Mouse (Mus musculus) hindbrain, embryonic 12.5 days (tissue): ENCODE data around the gene Sstr2. TPM values are rescaled to one million over a fixed set of nuclear protein-coding genes. Genes with fewer than 3 reads are reported as not detected.
A peak's percentile ranks its signal among the peaks of the same experiment; 100 is the strongest.

Experiments
- ATAC-seq: fragments of 200-750 bp; cut with Nextera tagmentation; 2 replicates; pipeline ENCODE4 v1.8.0; 2017; ENCODE audit warnings: moderate TSS enrichment; ENCODE audit not compliant: low FRiP score
- H3K27ac ChIP-seq: fragments of 300-500 bp; sonication (generic); 2 replicates; pipeline ENCODE4 v1.5.1; 2016; ENCODE audit warnings: mild to moderate bottlenecking
- H3K27me3 ChIP-seq: fragments of 300-500 bp; sonication (generic); 2 replicates; pipeline ENCODE4 v1.6.1; 2016; ENCODE audit warnings: mild to moderate bottlenecking
- H3K36me3 ChIP-seq: fragments of 300-500 bp; sonication (generic); 2 replicates; pipeline ENCODE4 v1.6.1; 2016; ENCODE audit warnings: mild to moderate bottlenecking
- H3K4me1 ChIP-seq: fragments of 300-500 bp; sonication (generic); 2 replicates; pipeline ENCODE4 v1.6.1; 2016
- H3K4me2 ChIP-seq: fragments of 300-500 bp; sonication (generic); replicated peaks from 2 replicates; pipeline ENCODE4 v1.6.1; 2016; ENCODE audit warnings: mild to moderate bottlenecking
- H3K4me3 ChIP-seq: fragments of 300-500 bp; sonication (generic); 2 replicates; pipeline ENCODE4 v1.5.1; 2016; ENCODE audit warnings: mild to moderate bottlenecking
- H3K9ac ChIP-seq: fragments of 300-500 bp; sonication (generic); 2 replicates; pipeline ENCODE4 v1.6.1; 2016; ENCODE audit warnings: mild to moderate bottlenecking, moderate library complexity
- H3K9me3 ChIP-seq: fragments of 300-500 bp; sonication (generic); replicated peaks from 2 replicates; pipeline ENCODE4 v1.6.1; 2016; ENCODE audit warnings: mild to moderate bottlenecking
- WGBS: fragments of 180-500 bp; shearing (Covaris S2); methylation state at CpG from one replicate; pipeline ENCODE4 v1.1.7; 2016; 5-methylcytosine and 5-hydroxymethylcytosine counted together
- polyA plus RNA-seq: library from polyadenylated mRNA; unstranded; fragments of >200 nt; fragmentation: Nextera tagmentation; extraction: Ambion mirVana; gene quantifications from 2 replicates; pipeline ENCODE4 v1.2.1, GENCODE M21; 2016

Sstr2 gene
- polyA plus RNA-seq, 1 experiment from 2014 or later = 37.8 TPM

GRCm38 (mm10) chr11:113627785-113628184, 8.6 kb downstream of the Sstr2 start:
- H3K27ac ChIP-seq = no peak overlapping the region
- H3K4me2 ChIP-seq = no peak overlapping the region
- H3K9ac ChIP-seq = no peak overlapping the region
- H3K4me1 ChIP-seq = no peaks in the 10 kb centered on the region
- no peaks in the 10 kb centered on the region for H3K9me3 ChIP-seq
- H3K27me3 ChIP-seq = no peaks in the 10 kb centered on the region
- no peak overlapping the region for H3K4me3 ChIP-seq
- peaks cover 19% of the 10 kb centered on the region for H3K36me3 ChIP-seq
- WGBS = 48% methylated on average over 4 of the region's 4 CpGs
- ATAC-seq = no peak

- no peak for ATAC-seq
- Histone ChIP-seq H3K27ac (no peak overlapping the region), H3K4me3 (no peak overlapping the region), H3K4me1 (no peaks in the 10 kb centered on the region), H3K36me3 (no peaks in the 10 kb centered on the region), H3K9me3 (no peaks in the 10 kb centered on the region), H3K4me2 (no peak overlapping the region), H3K27me3 (no peaks in the 10 kb centered on the region), H3K9ac (no peak overlapping the region)
- 61% methylated on average over 7 of the region's 7 CpGs for WGBS
Observed at GRCm38 (mm10) chr11:113630642-113631041, 11.5 kb downstream of the Sstr2 start.

GRCm38 (mm10) chr11:113631302-113631701, 12.2 kb downstream of the Sstr2 start:
- ATAC-seq = no peak
- H3K27ac ChIP-seq = no peak overlapping the region
- H3K4me1 ChIP-seq = no peaks in the 10 kb centered on the region
- WGBS = 85% methylated on average over 8 of the region's 8 CpGs
- H3K4me2 ChIP-seq = no peak overlapping the region
- no peak overlapping the region for H3K4me3 ChIP-seq
- no peaks in the 10 kb centered on the region for H3K36me3 ChIP-seq
- H3K9me3 ChIP-seq = no peaks in the 10 kb centered on the region
- H3K9ac ChIP-seq = no peak overlapping the region
- no peaks in the 10 kb centered on the region for H3K27me3 ChIP-seq

GRCm38 (mm10) chr11:113631862-113632261, 12.7 kb downstream of the Sstr2 start:
- H3K4me1 ChIP-seq = no peaks in the 10 kb centered on the region
- ATAC-seq = no peak
- no peaks in the 10 kb centered on the region for H3K27me3 ChIP-seq
- no peak overlapping the region for H3K9ac ChIP-seq
- no peak overlapping the region for H3K27ac ChIP-seq
- no peak overlapping the region for H3K4me2 ChIP-seq
- H3K9me3 ChIP-seq = no peaks in the 10 kb centered on the region
- H3K4me3 ChIP-seq = no peak overlapping the region
- WGBS = 60% methylated on average over 8 of the region's 8 CpGs
- H3K36me3 ChIP-seq = no peaks in the 10 kb centered on the region

- WGBS = 75% methylated on average over 7 of the region's 7 CpGs
- no peak for ATAC-seq
- Histone ChIP-seq H3K4me3 (no peak overlapping the region), H3K27me3 (no peaks in the 10 kb centered on the region), H3K9me3 (no peaks in the 10 kb centered on the region), H3K9ac (no peak overlapping the region), H3K27ac (no peak overlapping the region), H3K4me1 (no peaks in the 10 kb centered on the region), H3K4me2 (no peak overlapping the region), H3K36me3 (no peaks in the 10 kb centered on the region)
Observed at GRCm38 (mm10) chr11:113632303-113632702, 13.2 kb downstream of the Sstr2 start.

GRCm38 (mm10) chr11:113633398-113633797, 14.3 kb downstream of the Sstr2 start:
- ATAC-seq = no peak
- no peak overlapping the region for H3K27ac ChIP-seq
- H3K4me3 ChIP-seq = no peak overlapping the region
- H3K36me3 ChIP-seq = no peaks in the 10 kb centered on the region
- 89% methylated on average over 5 of the region's 5 CpGs for WGBS
- no peak overlapping the region for H3K4me2 ChIP-seq
- H3K9ac ChIP-seq = no peak overlapping the region
- no peaks in the 10 kb centered on the region for H3K27me3 ChIP-seq
- no peaks in the 10 kb centered on the region; the same call in 1 of the 2 replicates for H3K9me3 ChIP-seq
- H3K4me1 ChIP-seq = no peaks in the 10 kb centered on the region

- H3K4me1 ChIP-seq = no peaks in the 10 kb centered on the region
- H3K4me3 ChIP-seq = no peak overlapping the region
- no peaks in the 10 kb centered on the region for H3K27me3 ChIP-seq
- no peak for ATAC-seq
- H3K27ac ChIP-seq = no peak overlapping the region
- no peak overlapping the region for H3K9ac ChIP-seq
- H3K9me3 ChIP-seq = no peaks in the 10 kb centered on the region; the same call in 1 of the 2 replicates
- H3K4me2 ChIP-seq = no peak overlapping the region
- 66% methylated on average over 10 of the region's 10 CpGs for WGBS
- H3K36me3 ChIP-seq = no peaks in the 10 kb centered on the region
Observed at GRCm38 (mm10) chr11:113634699-113635121, 15.6 kb downstream of the Sstr2 start.

GRCm38 (mm10) chr11:113638680-113639079, 19.5 kb downstream of the Sstr2 start:
- H3K9me3 ChIP-seq = no peaks in the 10 kb centered on the region; the same call in 1 of the 2 replicates
- no peak overlapping the region for H3K9ac ChIP-seq
- H3K36me3 ChIP-seq = no peaks in the 10 kb centered on the region
- no peak overlapping the region for H3K4me3 ChIP-seq
- H3K27me3 ChIP-seq = no peaks in the 10 kb centered on the region
- no peaks in the 10 kb centered on the region for H3K4me1 ChIP-seq
- H3K4me2 ChIP-seq = no peak overlapping the region
- H3K27ac ChIP-seq = no peak overlapping the region
- 95% methylated on average over 12 of the region's 12 CpGs for WGBS
- no peak for ATAC-seq

GRCm38 (mm10) chr11:113645181-113645580, 26.0 kb downstream of the Sstr2 start:
- no peak overlapping the region for H3K4me2 ChIP-seq
- H3K9ac ChIP-seq = no peak overlapping the region
- H3K4me1 ChIP-seq = peaks cover 12% of the 10 kb centered on the region
- no peak overlapping the region for H3K4me3 ChIP-seq
- no peaks in the 10 kb centered on the region for H3K27me3 ChIP-seq
- no peak for ATAC-seq
- peaks cover 3% of the 10 kb centered on the region; the same call in 1 of the 2 replicates for H3K36me3 ChIP-seq
- no peak overlapping the region for H3K27ac ChIP-seq
- 90% methylated on average over 3 of the region's 3 CpGs for WGBS
- no peaks in the 10 kb centered on the region for H3K9me3 ChIP-seq

- no peaks in the 10 kb centered on the region for H3K27me3 ChIP-seq
- 2% methylated on average over 15 of the region's 15 CpGs for WGBS
- H3K4me1 ChIP-seq = peaks cover 28% of the 10 kb centered on the region
- no peak overlapping the region for H3K27ac ChIP-seq
- no peak overlapping the region for H3K4me3 ChIP-seq
- ATAC-seq = no peak
- peaks cover 18% of the 10 kb centered on the region for H3K36me3 ChIP-seq
- H3K9ac ChIP-seq = peak overlapping the region; percentile 18; the same call in 1 of the 2 replicates
- peak overlapping the region; percentile 65; the same call in 1 of the 2 replicates for H3K4me2 ChIP-seq
- no peaks in the 10 kb centered on the region for H3K9me3 ChIP-seq
Observed at GRCm38 (mm10) chr11:113648152-113648551, 29.0 kb downstream of the Sstr2 start.

GRCm38 (mm10) chr11:113648690-113649352, 29.7 kb downstream of the Sstr2 start, which contains the start of gene Cog1:
TSS of gene Cog1 (plus strand) at chr11:113649169.
- Histone ChIP-seq H3K4me3 (peak within 1 kb of the TSS; percentile 95), H3K4me1 (peaks cover 28% of the 10 kb centered on the region), H3K27ac (peak within 1 kb of the TSS; percentile 95), H3K9ac (peak within 1 kb of the TSS; percentile 89), H3K9me3 (no peaks in the 10 kb centered on the region), H3K4me2 (peak within 1 kb of the TSS; percentile 65), H3K27me3 (no peaks in the 10 kb centered on the region), H3K36me3 (peaks cover 25% of the 10 kb centered on the region)
- no peak for ATAC-seq
- WGBS = 40% methylated on average over 26 of the region's 26 CpGs

GRCm38 (mm10) chr11:113649353-113650210, 30.4 kb downstream of the Sstr2 start, which contains the start of gene Slc39a11:
TSS of gene Slc39a11 (minus strand) at chr11:113650079.
- peak within 1 kb of the TSS; percentile 95 for H3K27ac ChIP-seq
- peak within 1 kb of the TSS; percentile 95 for H3K4me3 ChIP-seq
- ATAC-seq = peak; percentile 86
- no peaks in the 10 kb centered on the region for H3K27me3 ChIP-seq
- under 1% methylated on average over 87 of the region's 91 CpGs for WGBS
- H3K4me2 ChIP-seq = peak within 1 kb of the TSS; percentile 65
- H3K9me3 ChIP-seq = no peaks in the 10 kb centered on the region
- peaks cover 33% of the 10 kb centered on the region for H3K36me3 ChIP-seq
- H3K4me1 ChIP-seq = peaks cover 28% of the 10 kb centered on the region
- peak within 1 kb of the TSS; percentile 89 for H3K9ac ChIP-seq
